Mouse (Mus musculus) left cerebral cortex, adult 11 months (tissue): ENCODE measurements around the gene Cct3.
"Not testable (repeated sequence)": the region's sequence is repeated elsewhere in the genome, so short reads cannot be mapped to it uniquely, and the experiment has no call there.

Experiments
- DNase-seq: peaks from one replicate; pipeline ENCODE4 v3.0.0; 2022; ENCODE audit warnings: low spot score

Gene Cct3

DNA sequence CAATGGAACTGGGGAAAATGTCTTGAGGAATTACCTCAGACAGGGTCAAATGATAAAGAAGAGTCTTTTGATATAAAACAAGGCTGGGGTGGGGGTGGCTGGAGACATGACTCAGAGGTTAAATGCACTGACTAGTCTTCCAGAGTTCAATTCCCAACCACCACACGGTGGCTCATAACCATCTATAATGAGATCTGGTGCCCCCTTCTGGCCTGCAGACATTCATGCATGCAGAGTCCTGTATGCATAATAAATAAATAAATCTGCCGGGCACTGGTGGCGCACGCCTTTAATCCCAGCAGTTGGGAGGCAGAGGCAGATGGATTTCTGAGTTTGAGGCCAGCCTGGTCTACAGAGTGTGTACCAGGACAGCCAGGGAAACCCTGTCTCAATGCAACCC is 4.9 kb upstream of the Cct3 start:
- no peak for DNase-seq

DNA sequence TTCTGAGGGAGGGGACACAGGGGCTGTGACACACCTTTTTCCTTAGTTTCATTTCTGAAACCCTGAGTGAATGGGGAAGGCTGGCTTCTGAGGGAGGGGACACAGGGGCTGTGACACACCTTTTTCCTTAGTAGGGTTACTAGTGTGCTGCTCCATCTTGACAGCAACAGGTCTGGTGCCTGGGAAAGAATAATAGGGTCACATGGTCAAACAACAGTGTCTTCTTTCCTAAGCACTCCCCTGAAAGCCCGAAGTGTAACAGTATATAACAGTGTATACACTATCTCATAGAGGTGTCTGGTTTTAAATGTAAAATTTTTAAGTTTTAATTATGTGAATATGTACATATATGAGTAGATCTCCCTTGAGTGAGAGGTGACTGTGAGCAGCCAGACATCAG is 1.6 kb upstream of the Cct3 start:
- DNase-seq = not testable (repeated sequence)

DNA sequence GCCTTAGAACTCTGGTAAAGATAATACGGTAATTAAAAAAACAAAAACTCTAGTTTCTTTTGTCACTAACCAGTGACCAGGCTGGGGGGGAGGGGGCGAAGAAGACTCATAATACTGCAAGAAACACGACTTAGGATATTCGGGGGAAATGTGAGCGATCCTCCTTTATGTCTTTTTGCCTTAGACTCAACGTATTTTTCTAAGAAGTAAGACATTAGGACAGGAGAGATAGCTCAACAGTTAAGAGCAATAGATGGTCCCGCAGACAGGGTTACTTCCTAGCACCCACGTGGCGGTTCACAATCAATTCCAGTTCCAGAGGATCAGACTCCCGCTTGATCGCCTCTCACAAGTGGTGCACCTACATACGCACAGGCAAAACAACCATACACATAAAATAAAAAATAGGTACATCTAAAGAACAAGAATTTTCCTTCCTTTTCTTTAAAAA is 781 bp upstream of the Cct3 start:
- no peak for DNase-seq

DNA sequence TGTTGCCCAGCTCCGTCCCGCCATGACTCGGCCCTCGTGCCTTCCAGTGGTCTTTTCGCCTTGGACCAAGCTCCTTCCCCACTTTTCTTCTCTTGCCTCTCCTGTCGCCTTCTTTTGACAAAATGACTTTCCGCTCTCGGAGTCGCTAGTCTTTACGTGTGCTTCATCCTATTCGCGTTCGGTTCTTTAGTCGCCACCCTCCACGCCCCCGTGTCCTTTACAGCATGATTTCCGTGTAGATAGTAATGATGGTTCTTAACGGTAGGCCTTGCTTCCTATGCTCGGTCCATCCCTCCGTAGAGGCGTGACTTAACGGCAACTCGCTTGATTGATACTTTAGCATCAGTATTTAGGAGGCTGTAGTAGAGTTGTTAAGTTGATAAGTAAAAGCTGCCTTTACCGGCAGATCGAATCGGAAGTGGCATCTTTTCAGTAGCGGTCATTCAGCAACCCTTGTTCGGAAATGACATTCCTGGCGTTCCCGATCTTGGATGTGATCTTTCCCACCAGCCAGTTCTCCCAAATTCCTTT is 470 bp downstream of the Cct3 start:
- no peak for DNase-seq

DNA sequence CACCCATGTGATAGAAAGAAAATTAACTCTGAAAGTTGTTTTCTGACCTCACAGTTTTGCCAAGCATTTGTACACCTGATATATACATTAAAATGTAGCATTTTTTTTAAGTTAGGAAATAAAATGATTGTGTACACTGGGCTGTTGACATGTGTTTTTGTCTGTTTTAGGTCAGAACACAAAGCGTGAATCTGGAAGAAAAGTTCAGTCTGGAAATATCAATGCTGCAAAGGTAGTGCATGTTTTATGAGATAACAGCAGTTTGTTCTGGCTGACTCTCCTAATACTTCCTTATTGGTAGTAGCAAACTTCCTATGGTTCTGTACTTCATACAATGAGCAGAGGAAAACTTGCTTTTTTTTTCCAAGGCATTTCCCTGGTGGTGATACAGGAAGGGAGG is 2.3 kb downstream of the Cct3 start:
- DNase-seq = no peak

DNA sequence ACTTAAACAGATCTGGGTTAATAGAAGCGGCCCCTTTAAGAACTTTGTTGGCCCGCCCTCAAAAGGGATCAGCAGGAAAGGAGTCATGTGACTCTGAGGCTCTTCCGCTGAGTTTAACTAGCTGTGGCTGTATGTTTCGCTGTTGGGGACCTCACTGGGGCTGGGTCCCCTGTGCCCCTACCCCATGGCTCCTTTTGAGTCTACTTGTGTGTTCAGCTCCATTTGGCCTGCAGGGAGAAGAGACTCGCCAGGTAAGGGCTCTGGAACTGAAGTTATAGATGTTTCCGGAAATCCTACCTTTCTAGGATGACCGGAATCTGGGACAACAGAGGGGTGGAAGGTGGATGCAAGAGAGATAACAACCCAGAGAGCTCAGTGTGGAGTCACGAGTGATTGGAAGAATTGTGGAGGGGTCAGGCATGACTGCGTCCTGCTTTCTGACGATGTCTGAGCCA is 28.1 kb downstream of the Cct3 start, which contains the start of gene Glmp:
Gene Glmp (plus strand): TSS at position 73 of the 455 bp plus-strand sequence.
- DNase-seq = peak; percentile 49

DNA sequence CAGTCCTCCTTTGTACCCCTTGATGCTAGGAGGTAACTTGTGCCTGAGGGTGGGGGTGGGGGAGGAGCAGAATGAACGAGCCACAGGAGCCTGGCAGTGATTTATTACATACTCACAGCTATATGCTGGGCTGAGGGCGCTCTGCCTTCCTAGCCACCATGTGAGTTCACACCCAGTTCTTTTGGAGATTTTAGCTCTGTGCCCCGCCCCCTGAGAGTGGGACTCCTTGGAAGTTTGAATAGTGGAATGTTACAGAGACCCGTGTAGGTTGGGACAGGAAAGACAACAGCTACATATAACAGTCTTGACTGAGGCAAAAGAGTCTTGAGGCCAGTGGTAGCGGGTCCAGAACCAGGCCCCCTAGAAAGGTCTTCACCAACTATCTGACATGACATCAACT is 32.0 kb downstream of the Cct3 start:
- DNase-seq = no peak

DNA sequence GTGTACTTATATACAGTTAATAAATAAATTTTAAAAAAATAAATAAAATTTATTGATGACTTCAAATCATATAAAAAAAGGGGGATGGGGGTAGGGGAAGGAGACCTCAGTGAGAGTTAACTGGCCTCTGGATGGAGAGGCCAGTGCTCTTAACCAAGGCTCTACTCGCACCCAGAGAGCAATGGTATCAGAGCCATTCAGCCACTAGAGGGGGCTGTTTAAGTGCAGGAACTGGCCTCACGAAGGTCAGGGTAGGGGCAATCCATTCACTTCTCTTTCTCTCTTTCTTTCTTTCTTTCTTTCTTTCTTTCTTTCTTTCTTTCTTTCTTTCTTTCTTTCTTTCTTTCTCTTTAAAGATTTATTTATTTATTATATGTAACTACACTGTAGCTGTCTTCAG is 34.4 kb downstream of the Cct3 start:
- no peak for DNase-seq

DNA sequence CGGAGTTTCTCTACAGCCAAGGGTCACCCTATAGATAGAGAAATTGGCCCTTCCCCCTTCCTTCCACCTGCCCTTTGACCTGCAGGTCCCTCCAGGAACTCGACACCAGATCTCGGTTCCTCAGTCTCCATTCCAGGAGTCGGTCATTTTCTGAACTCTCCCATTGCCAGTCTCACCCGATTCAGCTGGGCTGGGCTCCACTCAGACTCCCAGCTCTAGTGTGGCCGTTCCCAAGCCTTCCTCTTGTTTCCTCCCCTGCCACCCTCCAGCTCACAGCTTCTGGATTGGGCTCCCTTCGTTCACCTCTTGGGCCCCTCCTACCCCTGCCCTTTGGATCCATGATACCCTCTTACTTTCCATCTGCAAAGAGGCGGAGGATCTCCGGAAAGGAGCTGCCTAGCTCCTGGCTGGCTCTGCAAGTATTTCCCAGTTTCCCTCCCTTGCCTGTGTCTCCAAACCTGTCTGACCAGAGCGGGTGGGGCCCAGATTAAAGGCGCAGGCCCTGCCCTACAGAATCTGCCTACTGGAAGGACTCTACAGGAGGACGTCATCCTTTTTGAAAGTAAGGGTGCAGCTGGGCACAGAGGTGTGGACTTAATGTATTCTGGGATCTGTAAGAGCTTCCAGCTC is 37.2 kb downstream of the Cct3 start:
- DNase-seq = no peak

DNA sequence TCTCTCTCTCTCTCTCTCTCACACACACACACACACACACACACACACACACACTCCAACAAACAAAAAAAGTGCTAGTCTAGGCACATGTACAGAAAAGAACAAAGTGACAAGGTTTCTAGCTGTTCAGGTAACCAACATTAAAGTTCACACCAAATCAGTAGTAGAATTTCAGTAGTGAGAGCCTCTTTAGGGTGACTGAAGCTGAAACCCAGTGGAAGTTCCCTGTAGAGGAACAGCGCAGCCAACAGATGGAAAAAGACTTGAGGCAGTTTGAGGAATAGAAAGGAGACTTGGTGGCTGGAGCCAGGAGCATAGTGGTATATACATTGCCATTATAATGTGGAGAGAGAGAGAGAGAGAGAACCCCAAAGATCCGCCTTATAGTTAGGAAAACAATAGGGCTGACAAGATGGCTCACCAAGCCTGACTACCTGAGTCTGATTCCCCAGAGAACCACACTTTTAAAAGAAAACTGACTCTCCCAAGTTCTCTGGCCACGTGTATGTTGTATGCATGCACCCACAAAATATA is 38.1 kb downstream of the Cct3 start:
- no peak for DNase-seq

DNA sequence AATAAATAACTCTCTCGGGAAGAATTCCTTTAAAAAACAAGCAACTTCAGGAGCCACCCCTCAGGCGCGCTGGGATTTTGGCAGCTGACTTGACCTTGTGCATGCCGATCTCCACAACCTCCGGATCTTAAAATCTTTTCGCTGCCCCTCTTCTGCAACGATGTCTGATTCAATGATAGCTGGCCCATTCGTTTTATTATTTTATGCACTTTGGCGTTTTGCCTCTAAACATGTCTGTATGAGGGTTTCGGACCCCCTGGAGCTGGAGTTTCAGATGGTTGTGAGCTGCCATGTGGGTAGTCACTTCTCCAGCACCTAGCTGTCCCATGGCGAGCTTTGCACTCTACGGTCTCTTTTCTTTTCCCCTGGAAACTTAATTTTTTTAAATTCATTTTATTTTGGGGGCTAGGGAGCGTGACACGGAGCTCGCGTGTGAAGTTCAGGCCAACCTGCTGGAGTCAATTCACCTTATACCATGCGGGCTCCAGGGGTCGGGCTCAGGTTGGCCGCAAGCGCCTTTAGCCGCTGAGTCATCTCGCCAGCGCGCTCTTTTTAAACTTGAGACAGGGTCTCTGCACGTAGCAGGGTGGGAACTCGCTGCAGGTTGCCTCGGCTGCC is 38.6 kb downstream of the Cct3 start:
- no peak for DNase-seq

DNA sequence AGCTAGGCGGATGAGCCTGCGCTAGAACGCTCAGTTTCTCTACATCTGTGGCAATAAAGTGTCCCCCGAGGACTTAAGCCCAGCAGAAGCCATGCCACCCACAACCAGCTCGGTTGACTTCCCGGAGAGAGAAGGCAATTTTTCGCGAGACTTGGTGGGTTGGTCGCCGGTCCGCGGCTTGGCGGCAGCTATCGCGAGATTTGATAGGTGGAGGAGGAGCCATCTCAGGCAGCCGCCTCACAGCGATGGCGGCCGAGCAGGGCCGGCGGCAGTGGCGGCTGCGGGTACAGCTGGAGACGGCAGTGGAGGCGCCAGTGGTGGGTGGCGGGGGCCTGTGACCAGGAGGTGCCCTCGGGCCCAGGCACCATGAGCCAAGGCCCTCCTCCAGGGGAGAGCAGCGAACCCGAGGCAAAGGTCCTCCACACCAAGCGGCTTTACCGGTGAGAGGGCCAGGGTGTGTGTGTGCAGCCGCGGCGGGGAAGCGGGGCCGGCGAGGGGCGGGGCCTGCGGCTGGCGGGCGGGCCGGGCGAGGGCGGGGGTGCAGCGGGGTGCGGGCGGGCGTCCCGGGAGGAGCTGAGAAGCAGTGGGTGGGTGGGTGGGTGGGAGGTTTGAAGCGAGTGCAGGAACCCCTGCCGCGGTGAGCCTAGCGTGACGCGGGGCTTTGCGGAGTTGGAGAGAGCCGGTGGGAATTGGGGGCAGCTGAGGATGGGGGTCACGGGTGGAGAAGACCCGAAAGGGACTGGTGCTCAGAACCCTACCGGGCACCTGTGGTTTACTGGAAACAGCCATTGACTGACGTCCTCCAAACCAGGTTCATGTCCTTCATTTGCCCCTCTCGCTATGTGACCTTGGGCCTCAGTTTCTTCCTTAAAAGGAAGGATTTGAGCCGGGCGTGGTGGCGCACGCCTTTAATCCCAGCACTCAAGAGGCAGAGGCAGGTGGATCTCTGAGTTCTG is 39.4 kb downstream of the Cct3 start, which contains the start of the genes Tmem79 and Smg5:
Gene Tmem79 (minus strand): TSS at position 91 of the 956 bp plus-strand sequence.
Gene Smg5 (plus strand): TSS at position 203 of the 956 bp plus-strand sequence.
- DNase-seq = peak; percentile 93

DNA sequence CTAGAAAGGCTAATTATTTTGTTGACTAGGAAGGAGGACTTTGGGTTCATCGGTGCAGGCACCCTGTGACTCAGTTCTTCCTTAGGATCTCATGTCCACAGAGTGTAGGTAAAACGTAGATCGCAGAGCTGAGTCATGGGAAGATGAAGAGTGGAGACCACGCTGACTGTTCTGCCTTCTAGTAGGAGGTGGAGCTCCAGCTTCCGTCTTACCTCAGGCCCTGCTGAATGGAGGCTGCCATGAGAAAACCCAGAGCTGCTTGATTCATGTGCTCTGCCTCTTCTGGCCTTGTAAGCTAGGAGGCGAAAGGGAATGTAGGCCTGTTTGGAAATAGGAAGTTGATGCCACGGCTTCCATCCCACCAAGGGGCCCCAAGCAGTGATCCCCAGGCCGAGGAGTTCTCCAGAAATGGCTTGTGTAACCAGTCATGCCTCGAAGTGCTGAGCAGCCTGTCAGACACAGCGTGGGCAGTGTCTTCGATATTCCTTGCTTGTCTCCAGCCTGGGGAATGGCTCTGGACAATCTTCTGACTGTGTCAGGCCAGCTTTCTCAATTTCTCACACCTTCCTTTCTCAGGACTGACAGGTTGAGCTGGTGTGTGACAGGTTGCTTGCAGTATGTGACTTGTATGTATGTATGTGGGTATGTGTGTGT is 40.6 kb downstream of the Cct3 start:
- no peak for DNase-seq

DNA sequence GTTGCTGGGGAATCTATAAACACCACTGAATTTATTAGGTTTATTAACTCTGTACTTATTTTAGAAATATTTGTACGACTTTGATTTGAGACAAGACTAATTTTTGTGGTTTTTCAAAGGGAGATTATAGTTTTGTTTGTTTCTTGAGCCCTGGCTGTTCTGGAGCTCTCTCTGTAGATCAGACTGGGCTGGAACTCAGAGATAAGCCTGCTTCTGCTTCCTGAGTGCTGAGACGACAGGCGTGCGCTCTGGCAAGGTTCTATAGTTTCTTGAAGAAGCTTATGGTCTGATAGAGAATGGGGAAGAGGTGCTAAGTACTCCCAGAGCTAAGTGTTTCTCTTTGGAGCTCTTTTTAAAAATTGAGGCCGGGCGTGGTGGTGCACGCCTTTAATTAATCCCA is 41.4 kb downstream of the Cct3 start:
- no peak for DNase-seq

DNA sequence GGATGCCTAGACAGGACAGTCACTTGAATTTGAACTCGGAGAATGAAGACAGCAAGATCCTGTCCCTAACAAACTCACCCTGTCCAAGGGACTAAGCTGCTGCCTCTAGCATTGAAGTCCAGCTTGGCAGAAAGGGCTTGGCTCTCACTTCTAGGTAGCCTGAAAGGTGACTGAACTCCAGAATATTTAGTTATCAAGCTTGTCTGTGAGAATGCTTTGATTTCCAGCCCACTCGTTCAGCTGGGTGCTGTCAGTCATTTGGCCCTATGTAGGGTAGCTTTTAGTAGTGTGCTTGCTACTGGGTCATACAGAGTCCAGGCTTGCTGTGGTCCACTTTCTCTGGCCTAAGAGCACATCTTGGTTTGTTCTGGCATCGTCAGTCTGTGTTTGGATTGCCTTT is 42.1 kb downstream of the Cct3 start:
- DNase-seq = no peak

DNA sequence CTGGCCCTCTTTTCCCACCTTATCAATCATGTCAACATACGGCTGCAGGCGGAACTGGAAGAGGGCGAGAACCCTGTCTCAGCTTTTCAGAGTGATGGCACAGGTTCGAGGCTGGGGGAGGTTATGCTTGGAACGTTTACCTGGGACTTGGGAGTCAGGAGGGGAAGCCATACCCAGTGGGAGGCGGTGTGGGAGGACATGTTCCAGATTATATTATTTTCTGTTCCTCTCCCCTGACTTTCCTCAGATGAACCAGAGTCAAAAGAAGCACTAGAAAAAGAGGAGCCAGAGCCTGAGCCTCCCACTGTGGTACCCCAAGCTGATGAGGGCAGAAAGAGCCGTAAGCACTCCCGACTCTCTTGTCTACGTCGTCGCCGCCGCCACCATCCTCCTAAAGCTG is 53.8 kb downstream of the Cct3 start:
- DNase-seq = no peak

DNA sequence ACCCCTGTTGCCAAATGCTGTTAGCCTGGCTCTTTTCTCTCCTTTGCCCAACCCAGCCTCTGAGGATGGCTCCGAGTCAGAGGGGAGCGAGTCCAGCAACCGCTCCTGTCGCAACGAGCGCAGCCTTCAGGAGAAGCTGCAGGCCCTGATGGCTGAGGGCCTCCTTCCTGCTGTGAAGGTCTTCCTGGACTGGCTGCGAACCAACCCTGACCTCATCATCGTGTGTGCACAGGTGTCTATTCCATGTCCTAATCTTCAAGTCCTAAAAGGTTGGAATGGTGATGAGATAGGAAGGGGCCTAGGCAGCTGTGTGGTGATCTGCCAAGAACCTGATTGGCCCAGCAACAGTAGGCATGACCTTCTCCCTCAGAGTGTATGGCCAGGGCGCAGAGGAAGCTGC is 56.0 kb downstream of the Cct3 start:
- no peak for DNase-seq

DNA sequence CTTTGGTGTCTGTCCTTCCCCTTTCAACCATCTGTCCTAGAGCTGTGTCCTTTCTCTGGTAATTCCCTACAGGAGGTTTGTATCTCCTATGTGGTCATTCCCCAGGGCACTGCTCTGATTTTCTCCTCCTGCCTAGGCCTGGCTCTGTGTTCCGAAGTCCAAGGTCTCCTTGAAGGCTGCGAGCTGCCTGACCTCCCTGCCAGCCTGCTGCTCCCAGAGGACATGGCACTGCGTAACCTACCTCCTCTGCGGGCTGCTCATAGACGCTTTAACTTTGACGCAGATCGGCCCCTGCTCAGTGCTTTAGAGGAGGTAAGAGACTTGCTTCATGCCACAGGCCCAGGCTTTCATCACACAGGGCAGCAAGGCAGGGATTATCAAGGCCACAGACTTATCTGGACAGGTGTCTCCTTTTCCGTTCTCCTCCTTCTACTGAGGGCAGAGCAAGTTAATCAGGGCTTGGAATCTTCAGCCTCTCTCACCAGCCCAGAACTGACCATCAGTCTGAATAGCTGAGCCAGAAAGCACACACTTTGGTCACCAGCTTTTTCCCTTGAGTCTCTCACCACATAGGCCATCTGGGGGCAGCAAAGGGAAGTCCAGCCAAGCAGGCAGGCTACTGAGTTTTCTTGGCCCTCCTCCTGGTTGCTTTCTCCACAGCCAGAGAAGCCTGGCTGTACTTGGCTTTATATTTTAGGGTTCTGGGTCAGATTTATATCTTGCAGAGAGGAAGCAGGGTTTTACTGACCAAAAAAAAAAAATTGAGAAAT is 57.7 kb downstream of the Cct3 start:
- no peak for DNase-seq

DNA sequence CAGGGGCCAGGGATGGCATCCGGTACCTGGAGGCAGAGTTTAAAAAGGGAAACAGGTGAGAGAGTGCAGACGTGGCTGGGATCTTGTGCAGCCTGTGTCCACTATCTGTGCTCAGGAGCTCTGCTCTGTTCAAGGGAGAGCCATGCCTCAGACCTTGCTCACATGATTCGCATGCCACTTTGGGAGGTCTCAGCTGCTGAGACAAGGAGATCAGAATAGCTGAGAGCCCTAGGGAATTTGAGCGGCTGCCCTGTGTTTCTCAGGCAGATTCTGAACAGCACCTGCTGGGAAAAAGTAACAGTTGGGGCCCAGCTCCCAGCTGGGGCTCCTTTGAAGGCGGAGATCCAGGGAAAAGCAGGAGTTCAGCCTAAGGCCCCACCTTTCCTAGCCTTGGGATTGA is 62.7 kb downstream of the Cct3 start:
- DNase-seq = no peak

DNA sequence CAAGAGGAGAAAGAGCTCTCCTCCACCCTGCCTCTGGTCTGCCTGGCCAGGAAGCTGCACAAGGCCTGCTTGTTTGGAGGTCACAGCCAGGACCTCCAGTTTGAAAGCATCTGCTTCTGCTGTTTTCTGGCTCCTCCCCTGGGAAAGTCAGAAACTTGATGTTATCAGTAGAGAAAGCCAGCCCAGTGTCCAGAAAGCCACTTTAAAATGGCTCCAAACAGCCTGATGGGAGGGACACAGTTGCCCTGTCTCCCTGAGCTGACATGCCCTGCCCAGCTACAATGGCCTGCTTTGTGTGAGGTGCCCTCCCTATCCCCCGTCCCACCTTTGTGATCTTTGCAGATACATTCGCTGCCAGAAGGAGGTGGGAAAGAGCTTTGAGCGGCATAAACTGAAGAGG is 63.1 kb downstream of the Cct3 start:
- no peak for DNase-seq

DNA sequence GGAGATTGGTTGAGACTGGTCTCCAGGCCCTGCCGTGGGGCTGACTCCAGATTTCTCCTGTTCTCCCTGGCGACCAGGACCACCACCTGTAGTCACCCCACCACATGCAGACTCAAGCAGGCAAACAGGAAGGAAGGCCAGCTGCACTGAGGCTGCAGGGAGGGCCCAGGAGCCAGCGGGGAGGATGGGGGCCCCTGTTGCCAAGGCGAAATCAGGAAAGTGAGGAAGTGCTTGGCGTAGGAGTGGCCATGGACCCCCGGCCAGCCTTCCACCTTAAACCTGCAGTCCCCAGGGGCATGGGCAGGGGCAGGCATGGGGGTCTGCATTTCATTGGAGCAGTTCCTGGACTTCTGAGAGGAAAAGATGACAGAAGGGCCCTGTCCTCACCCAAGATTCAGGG is 64.2 kb downstream of the Cct3 start:
- DNase-seq = no peak
